Mouse (Mus musculus) lung, postnatal 0 days (tissue): ENCODE results near the gene Gm12185. TPM values are rescaled to one million over a fixed set of nuclear protein-coding genes. Genes with fewer than 3 reads are reported as not detected.
"Not testable (repeated sequence)": the region's sequence is repeated elsewhere in the genome, so short reads cannot be mapped to it uniquely, and the experiment has no call there.

Experiments
- ATAC-seq: fragments of 200-750 bp; cut with Nextera tagmentation; 2 replicates; pipeline ENCODE4 v1.8.0; 2017; ENCODE audit warnings: moderate library complexity
- DNase-seq: peaks from one replicate; pipeline ENCODE4 v3.0.0-alpha.2; 2016; ENCODE audit warnings: low spot score
- H3K27ac ChIP-seq: fragments of 300-500 bp; sonication (generic); 2 replicates; pipeline ENCODE4 v1.5.1; 2014; ENCODE audit warnings: antibody characterized with exemption, mild to moderate bottlenecking, low read length, mixed read lengths
- H3K27me3 ChIP-seq: fragments of 300-500 bp; sonication (generic); replicated peaks from 2 replicates; pipeline ENCODE4 v1.6.1; 2014; ENCODE audit warnings: low read length, mixed read lengths; ENCODE audit not compliant: insufficient read depth
- H3K36me3 ChIP-seq: fragments of 300-500 bp; sonication (generic); 2 replicates; pipeline ENCODE4 v1.6.1; 2014; ENCODE audit warnings: low read length, mixed read lengths; ENCODE audit not compliant: insufficient read depth
- H3K4me1 ChIP-seq: fragments of 300-500 bp; sonication (generic); 2 replicates; pipeline ENCODE4 v1.6.1; 2014; ENCODE audit warnings: antibody characterized with exemption, low read depth, low read length, mixed read lengths; ENCODE audit not compliant: insufficient read depth
- H3K4me2 ChIP-seq: fragments of 300-500 bp; sonication (generic); replicated peaks from 2 replicates; pipeline ENCODE4 v1.6.1; 2014; ENCODE audit warnings: low read depth, mild to moderate bottlenecking, low read length, moderate library complexity, mixed read lengths
- H3K4me3 ChIP-seq: fragments of 300-500 bp; sonication (generic); 2 replicates; pipeline ENCODE4 v1.5.1; 2014; ENCODE audit warnings: low read depth, low read length
- H3K9ac ChIP-seq: fragments of 300-500 bp; sonication (generic); replicated peaks from 2 replicates; pipeline ENCODE4 v1.6.1; 2014; ENCODE audit warnings: low read depth, mild to moderate bottlenecking
- H3K9me3 ChIP-seq: fragments of 300-500 bp; sonication (generic); 2 replicates; pipeline ENCODE4 v1.6.1; 2016; ENCODE audit warnings: low read length, mixed read lengths
- WGBS: fragments of 180-500 bp; shearing (Covaris S2); extraction: QIAGEN DNeasy Blood & Tissue Kit; methylation state at CpG from one replicate; pipeline ENCODE4 v1.1.7; 2014; 5-methylcytosine and 5-hydroxymethylcytosine counted together
- polyA plus RNA-seq: library from polyadenylated mRNA; unstranded; fragments of >200 nt; fragmentation: Nextera tagmentation; extraction: Ambion mirVana; gene quantifications from 2 replicates; pipeline ENCODE4 v1.2.1, GENCODE M21; 2015

Gm12185 gene
- polyA plus RNA-seq, 1 experiment from 2014 or later = 0.17 TPM

DNA sequence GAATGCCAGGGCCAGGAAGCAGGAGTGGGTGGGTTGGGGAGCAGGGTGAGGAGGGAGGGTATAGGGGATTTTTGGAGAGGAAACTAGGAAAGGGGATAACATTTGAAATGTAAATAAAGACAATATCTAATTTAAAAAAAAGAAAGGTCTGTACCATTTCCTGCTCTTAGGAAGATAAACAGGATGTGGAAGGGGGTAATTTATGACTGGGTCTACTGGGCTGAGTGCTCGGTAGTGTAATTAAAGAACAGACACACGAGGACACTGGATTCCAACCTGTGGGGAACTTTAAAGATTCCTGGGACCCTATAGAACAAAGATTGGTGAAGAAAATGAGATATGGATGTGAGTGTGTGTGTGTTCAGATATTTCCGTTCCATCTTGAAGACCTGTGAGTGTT lies 9.2 kb downstream of the Gm12185 start:
- not testable (repeated sequence) for H3K4me1 ChIP-seq, DNase-seq, H3K27ac ChIP-seq, H3K9ac ChIP-seq, H3K9me3 ChIP-seq, H3K27me3 ChIP-seq, H3K36me3 ChIP-seq, H3K4me3 ChIP-seq, H3K4me2 ChIP-seq
- peak; percentile 24; the same call in 1 of the 2 replicates for ATAC-seq
- WGBS = no CpG with 5 or more reads among the region's 3 CpGs

DNA sequence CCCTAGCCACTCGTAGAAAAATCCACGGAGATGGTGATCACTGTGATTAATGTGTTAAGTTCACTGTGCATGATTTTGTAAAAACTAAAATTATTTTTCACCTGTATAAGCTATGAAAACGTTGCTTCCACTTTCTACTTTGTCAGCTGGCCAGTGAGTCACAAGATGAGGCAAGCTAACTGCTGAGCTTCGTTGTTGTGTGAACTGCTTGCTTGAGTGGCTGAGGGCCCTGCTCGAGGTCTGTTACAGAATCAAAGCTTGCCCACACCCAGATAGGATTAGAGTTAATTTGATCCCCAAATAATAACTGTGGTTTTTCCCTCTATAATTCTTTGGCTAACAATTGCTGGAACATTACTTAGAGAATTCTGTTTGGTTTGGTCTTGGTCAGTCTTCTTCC lies 12.0 kb downstream of the Gm12185 start:
- not testable (repeated sequence) for ATAC-seq, H3K9me3 ChIP-seq, H3K27ac ChIP-seq, DNase-seq, H3K36me3 ChIP-seq, H3K4me1 ChIP-seq, H3K27me3 ChIP-seq, H3K9ac ChIP-seq, H3K4me3 ChIP-seq, H3K4me2 ChIP-seq
- WGBS = no CpG with 5 or more reads among the region's 5 CpGs

DNA sequence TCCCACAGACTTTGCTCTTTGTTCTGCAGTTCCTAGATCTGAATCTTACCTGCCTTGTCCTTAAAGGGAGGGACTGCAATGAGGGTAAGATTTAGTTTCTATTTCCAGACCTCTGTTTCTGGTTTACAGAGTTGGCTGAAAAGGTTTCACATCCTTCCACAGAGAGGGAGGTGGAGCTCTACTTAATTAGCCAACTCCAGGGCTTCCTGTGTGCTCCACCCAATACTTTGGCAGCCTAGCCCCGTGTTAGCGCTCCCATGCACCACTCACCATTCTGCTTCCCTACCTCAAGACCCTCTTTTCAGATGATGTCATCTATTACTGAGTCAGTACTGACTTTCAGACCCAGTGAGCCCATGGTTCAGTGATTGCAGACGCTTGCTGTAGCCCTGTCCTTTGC lies 12.8 kb downstream of the Gm12185 start, which contains the start of gene 9930111J21Rik1:
9930111J21Rik1 (minus strand) TSS at position 148 of the 400 bp plus-strand sequence.
- not testable (repeated sequence) for H3K9me3 ChIP-seq, H3K27ac ChIP-seq

DNA sequence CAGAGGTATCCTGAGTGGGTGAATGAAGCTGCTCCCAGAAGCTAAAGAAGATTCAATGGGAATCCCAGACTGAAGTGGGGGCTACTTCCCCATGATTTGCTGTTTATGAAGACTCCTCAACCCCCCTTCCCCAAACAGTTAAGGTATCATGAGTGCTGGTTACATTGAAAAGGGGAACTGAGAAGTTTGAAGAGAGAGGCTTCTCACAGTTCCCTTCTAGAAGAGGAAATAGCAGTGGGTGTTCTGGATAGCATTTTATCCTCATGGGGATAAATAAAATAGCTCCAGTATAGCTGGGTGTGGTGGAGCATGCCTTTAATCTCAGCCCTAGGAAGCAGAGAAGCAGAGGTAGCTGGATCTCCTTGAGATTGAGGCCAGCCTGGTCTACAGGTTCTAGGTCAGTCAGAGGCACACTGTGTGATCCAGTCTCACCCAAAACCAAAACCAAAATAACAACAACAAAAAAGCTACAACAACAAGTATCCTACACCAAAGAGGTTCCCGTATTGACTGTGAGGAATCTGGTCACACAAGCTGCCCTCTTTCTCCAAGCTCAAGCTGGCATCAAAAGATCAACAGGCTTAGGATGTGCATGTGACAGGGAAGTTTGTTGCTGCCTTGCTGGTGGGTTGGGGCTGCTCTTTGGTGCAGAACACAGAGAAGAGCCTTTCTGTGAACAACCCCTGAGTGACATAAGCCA lies 13.6 kb downstream of the Gm12185 start, which contains the start of gene Olfr56:
Olfr56 (plus strand) TSS at position 650 of the 700 bp plus-strand sequence.
- not testable (repeated sequence) for DNase-seq, H3K27me3 ChIP-seq, H3K4me3 ChIP-seq, H3K9me3 ChIP-seq, H3K36me3 ChIP-seq, H3K9ac ChIP-seq, H3K4me1 ChIP-seq, H3K4me2 ChIP-seq, H3K27ac ChIP-seq
- no CpG with 5 or more reads among the region's 1 CpGs for WGBS
- peak; percentile 7; the same call in 1 of the 2 replicates for ATAC-seq

More for the DNA sequence above, 12.8 kb downstream of the Gm12185 start, which contains the start of gene 9930111J21Rik1:
- H3K9ac ChIP-seq, H3K4me3 ChIP-seq, H3K4me2 ChIP-seq, DNase-seq, H3K36me3 ChIP-seq, H3K4me1 ChIP-seq, H3K27me3 ChIP-seq: not testable (repeated sequence)
- no CpG with 5 or more reads among the region's 3 CpGs for WGBS
- ATAC-seq = peak; percentile 85

DNA sequence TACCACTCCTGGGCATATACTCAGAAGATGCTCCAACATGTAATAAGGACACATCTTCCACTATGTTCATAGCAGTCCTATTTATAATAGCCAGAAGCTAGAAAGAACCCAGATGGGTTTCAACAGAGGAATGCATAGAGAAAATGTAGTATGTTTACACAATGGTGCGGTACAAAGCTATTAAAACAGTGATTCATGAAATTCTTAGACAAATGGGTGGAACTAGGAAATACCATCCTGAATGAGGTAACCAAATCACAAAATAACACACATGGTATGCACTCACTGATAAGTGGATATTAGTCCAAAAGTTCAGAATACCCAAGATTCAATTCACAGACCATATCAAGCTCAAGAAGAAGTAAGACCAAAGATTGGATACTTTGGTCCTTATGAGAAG lies 17.3 kb downstream of the Gm12185 start:
- H3K9ac ChIP-seq, H3K36me3 ChIP-seq, H3K9me3 ChIP-seq, H3K27me3 ChIP-seq, H3K4me3 ChIP-seq, H3K4me2 ChIP-seq, DNase-seq, H3K27ac ChIP-seq, H3K4me1 ChIP-seq: not testable (repeated sequence)
- peak; percentile 57; the same call in 1 of the 2 replicates for ATAC-seq
- no CpG with 5 or more reads among the region's 1 CpGs for whole genome bisulfite sequencing

DNA sequence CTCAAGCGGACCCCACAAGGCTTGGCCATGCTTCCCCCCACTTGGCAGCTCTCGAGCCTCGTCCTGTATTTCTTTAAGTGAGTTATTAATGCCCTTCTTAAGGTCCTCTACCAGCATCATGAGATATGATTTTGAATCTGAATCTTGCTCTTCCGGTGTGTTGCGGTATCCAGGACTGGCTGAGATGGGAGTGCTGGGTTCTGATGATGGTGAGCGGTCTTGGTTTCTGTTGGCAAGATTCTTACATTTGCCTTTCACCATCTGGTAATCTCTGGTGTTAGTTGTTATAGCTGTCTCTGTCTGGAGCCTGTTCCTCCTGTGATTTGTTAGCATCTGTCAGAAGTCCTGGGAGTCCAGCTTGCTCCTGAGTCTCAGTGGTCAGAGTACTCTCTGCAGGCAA lies 45.9 kb downstream of the Gm12185 start, which contains the start of gene Psme2b:
Psme2b (minus strand) TSS at position 101 of the 400 bp plus-strand sequence.
- not testable (repeated sequence) for ATAC-seq, H3K4me2 ChIP-seq, H3K36me3 ChIP-seq, H3K4me3 ChIP-seq, H3K27me3 ChIP-seq, H3K9ac ChIP-seq, H3K27ac ChIP-seq, H3K9me3 ChIP-seq, DNase-seq, H3K4me1 ChIP-seq
- WGBS = 88% methylated on average over 6 of the region's 6 CpGs

DNA sequence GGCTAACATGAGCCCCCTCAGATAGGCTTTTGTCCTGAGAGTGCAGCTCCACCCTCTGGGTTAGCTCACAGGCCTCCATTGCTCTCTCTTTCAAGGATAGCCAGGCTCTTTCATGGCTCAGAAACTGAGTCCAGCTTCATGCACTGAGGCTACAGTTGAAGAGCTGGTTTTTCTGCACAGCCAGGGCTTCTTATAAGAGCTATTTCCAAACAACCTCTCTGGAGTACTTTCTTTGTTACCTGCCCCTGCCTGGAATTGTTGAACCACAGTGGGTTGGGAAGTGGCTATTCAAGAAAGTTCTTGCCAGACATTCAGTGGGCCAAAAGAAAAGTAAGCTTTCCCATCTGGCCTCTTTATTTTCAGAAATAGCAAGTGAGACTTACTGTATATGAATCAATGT lies 52.7 kb downstream of the Gm12185 start:
- H3K9me3 ChIP-seq, H3K27ac ChIP-seq, DNase-seq, H3K27me3 ChIP-seq, H3K4me3 ChIP-seq, H3K4me1 ChIP-seq, H3K36me3 ChIP-seq, H3K4me2 ChIP-seq, H3K9ac ChIP-seq: not testable (repeated sequence)
- ATAC-seq = peak; percentile 84

DNA sequence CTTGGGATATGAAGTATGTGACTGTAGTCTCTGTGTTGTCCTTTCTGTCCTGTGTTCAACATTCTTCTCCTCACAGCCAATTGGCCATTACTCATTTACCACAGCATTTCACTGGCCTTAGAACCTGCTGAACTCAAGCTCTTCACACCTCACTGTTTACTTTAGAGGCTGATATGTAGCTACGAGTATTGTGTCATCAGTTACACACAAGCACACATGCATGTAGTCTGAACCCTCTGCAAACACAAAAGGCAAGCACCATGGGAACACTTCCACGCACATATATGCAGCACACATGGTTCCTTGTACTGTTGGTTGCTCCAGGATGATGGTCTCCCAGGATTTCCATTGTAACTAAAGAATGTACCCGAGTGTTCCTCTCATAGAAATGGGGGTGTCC lies 56.7 kb downstream of the Gm12185 start:
- WGBS = no CpG with 5 or more reads among the region's 3 CpGs
- H3K4me2 ChIP-seq, H3K9ac ChIP-seq, H3K4me3 ChIP-seq, H3K4me1 ChIP-seq, DNase-seq, H3K9me3 ChIP-seq, H3K27ac ChIP-seq, H3K36me3 ChIP-seq, ATAC-seq, H3K27me3 ChIP-seq: not testable (repeated sequence)

DNA sequence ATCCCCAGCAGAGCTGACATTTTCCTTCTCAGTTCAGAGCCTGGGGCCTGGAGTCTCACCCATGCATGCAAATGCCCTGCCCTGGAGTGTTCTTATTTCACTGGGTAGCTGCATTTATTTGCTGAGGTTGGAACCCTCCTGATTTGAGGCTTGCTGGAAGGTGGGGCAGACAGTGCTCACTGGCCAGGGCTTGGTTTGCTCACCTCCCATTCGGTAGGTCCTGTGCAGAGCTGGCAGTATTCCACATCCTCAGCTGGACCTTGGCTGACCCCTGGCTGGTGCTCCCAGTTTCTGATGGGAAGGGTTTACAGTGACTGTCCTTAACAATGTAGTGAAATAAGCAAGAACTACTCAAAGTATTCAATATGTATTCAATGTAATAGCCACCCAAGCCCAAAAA lies 58.1 kb downstream of the Gm12185 start:
- H3K9ac ChIP-seq, H3K27me3 ChIP-seq, H3K27ac ChIP-seq, H3K4me1 ChIP-seq, H3K4me2 ChIP-seq, H3K4me3 ChIP-seq, DNase-seq, H3K9me3 ChIP-seq, H3K36me3 ChIP-seq: not testable (repeated sequence)
- WGBS = 14% methylated on average over 1 of the region's 1 CpGs
- ATAC-seq = peak; percentile 71

DNA sequence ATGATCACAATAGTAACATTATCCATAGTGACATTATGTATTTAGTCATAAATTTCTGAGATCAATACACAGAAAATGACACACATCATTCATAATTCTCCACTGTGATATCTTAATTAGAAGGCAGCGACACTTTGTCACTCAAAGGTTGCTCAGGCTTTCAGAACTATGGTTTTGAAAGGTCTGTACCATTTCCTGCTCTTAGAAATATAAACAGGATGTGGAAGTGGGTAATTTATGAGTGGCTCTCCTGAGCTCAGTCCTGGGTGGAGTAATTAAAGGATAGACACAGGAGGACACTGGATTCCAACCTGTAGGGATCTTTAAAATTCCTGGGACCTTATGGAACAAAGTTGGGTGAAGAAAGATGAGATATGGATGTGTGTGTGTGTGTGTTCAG lies 58.6 kb downstream of the Gm12185 start:
- not testable (repeated sequence) for H3K4me2 ChIP-seq, H3K4me3 ChIP-seq, H3K36me3 ChIP-seq, H3K27ac ChIP-seq, H3K9me3 ChIP-seq, H3K9ac ChIP-seq, H3K27me3 ChIP-seq, H3K4me1 ChIP-seq
- WGBS = 38% methylated on average over 1 of the region's 1 CpGs
- DNase-seq (peak; percentile 9), ATAC-seq (peak; percentile 38; the same call in 1 of the 2 replicates)
